Mouse (Mus musculus): ENCODE results near the gene Yipf2. TPM values are rescaled to one million over a fixed set of nuclear protein-coding genes. Genes with fewer than 3 reads are reported as not detected.
"Not testable (repeated sequence)": the region's sequence is repeated elsewhere in the genome, so short reads cannot be mapped to it uniquely, and the experiment has no call there.

Yipf2 gene
- polyA plus RNA-seq, 1 experiment: 12.5 TPM

DNA sequence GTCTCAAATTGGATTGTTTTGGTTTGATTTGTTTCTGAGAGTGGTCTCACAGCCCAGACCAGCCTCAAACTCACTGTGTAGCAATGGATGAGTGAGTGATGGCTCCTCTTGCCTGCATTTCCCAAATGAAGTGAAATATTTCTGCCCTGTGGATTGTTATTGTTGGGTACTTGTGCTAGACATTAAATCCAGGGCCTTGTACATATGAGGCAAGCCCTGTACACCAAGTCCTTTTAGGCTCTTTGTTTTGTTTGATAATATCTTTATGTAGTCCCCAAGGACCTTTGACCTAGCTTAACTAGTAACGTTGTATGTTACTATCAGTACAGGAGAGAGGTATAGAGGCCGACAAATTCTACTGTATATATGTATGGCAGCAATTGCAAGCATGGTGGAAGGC is 2.2 kb upstream of the Yipf2 start:
- TF ChIP-seq FOSL1 (IDR thresholded peaks at IDR 0.05; ENCODE audit: insufficient read depth, low read length, poor library complexity, severe bottlenecking) (no peak), USF1 (IDR thresholded peaks at IDR 0.05; ENCODE audit: low read depth) (no peak), MYOG (IDR thresholded peaks at IDR 0.05; ENCODE audit: control insufficient read depth, extremely low read depth, insufficient read length) (no peak), MAX (IDR thresholded peaks at IDR 0.05) (no peak)
- Histone ChIP-seq H3K36me3 (ENCODE audit: control insufficient read depth, insufficient read depth) (peaks cover 18% of the 10 kb centered on the region), H3K79me3 (ENCODE audit: low read depth) (peaks cover 15% of the 10 kb centered on the region), H3K4me3 (ENCODE audit: insufficient read depth, poor library complexity, severe bottlenecking) (no peak overlapping the region), H3ac (ENCODE audit: control insufficient read depth, insufficient read length, low read depth) (no peak overlapping the region), H3K27me3 (ENCODE audit: control insufficient read depth, insufficient read depth, insufficient read length) (no peaks in the 10 kb centered on the region), H3K79me2 (ENCODE audit: control insufficient read depth, insufficient read depth) (peaks cover 28% of the 10 kb centered on the region)

DNA sequence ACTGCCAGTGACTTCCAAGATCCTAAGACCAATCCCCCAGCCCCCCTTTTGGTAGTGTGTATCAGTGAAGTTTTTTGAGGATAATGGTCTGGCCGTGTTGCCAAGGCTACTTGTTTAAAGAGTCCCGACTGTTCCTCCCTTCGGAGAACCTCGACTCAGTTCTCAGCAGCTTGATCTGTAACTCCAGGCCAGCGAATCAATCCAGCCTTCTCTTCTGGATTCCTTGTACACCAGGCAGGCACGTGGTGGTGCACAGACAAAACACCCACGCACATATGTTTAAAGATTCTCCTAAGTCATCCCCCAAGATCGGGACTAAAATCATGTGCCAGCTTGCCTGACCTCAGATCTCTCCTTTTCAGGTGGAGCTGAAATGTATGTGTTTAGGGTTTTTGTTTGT is 1.7 kb upstream of the Yipf2 start:
- not testable (repeated sequence) for H3K27me3 ChIP-seq (ENCODE audit: control insufficient read depth, insufficient read depth, insufficient read length); H3ac ChIP-seq (ENCODE audit: control insufficient read depth, insufficient read length, low read depth); H3K4me3 ChIP-seq (ENCODE audit: insufficient read depth, poor library complexity, severe bottlenecking)
- peaks cover 28% of the 10 kb centered on the region for H3K79me2 ChIP-seq (ENCODE audit: control insufficient read depth, insufficient read depth)
- peaks cover 18% of the 10 kb centered on the region for H3K36me3 ChIP-seq (ENCODE audit: control insufficient read depth, insufficient read depth)
- H3K79me3 ChIP-seq (ENCODE audit: low read depth): peaks cover 15% of the 10 kb centered on the region

DNA sequence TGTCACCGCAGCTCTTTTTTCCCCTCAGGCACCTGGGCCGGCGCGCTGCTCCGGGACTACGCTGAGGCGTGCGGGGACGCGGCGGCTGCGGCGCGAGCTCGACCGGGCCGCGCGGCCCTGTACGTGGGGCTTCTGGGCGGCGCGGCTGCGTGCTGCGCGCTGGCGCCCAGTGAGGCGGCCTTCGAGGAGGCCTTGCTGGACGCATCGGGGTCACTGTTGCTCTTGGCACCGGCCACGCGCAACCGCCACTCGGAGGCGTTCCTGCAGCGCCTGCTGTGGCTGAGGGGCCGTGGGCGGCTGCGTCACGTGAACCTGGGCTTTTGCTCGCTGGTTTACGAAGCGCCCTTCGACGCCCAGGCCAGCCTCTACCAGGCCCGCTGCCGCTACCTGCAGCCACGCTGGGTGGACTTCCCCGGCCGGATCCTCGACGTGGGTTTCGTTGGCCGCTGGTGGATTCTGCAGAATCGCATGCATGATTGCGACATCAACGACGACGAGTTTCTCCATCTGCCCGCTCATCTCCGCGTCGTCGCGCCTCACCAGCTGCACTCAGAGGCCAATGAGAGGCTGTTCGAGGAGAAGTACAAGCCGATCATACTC is 594 bp upstream of the Yipf2 start:
- H3K79me2 ChIP-seq (ENCODE audit: control insufficient read depth, insufficient read depth): peaks cover 28% of the 10 kb centered on the region
- peak overlapping the region; percentile 77 for H3ac ChIP-seq (ENCODE audit: control insufficient read depth, insufficient read length, low read depth)
- TF ChIP-seq USF1 (IDR thresholded peaks at IDR 0.05; ENCODE audit: low read depth) (peak; percentile 43), CTCF (IDR thresholded peaks at IDR 0.05; ENCODE audit: control insufficient read depth, insufficient read depth, insufficient read length) (no peak), FOSL1 (IDR thresholded peaks at IDR 0.05; ENCODE audit: insufficient read depth, low read length, poor library complexity, severe bottlenecking) (no peak), CEBPB (IDR thresholded peaks at IDR 0.05; ENCODE audit: low read depth) (peak; percentile 63), MYOG (IDR thresholded peaks at IDR 0.05; ENCODE audit: control insufficient read depth, extremely low read depth, insufficient read length) (no peak), MAX (IDR thresholded peaks at IDR 0.05) (no peak)
- H3K4me3 ChIP-seq (ENCODE audit: insufficient read depth, poor library complexity, severe bottlenecking): peak overlapping the region; percentile 82
- H3K79me3 ChIP-seq (ENCODE audit: low read depth): peaks cover 15% of the 10 kb centered on the region
- H3K27me3 ChIP-seq (ENCODE audit: control insufficient read depth, insufficient read depth, insufficient read length): no peaks in the 10 kb centered on the region
- H3K36me3 ChIP-seq (ENCODE audit: control insufficient read depth, insufficient read depth): peaks cover 23% of the 10 kb centered on the region

DNA sequence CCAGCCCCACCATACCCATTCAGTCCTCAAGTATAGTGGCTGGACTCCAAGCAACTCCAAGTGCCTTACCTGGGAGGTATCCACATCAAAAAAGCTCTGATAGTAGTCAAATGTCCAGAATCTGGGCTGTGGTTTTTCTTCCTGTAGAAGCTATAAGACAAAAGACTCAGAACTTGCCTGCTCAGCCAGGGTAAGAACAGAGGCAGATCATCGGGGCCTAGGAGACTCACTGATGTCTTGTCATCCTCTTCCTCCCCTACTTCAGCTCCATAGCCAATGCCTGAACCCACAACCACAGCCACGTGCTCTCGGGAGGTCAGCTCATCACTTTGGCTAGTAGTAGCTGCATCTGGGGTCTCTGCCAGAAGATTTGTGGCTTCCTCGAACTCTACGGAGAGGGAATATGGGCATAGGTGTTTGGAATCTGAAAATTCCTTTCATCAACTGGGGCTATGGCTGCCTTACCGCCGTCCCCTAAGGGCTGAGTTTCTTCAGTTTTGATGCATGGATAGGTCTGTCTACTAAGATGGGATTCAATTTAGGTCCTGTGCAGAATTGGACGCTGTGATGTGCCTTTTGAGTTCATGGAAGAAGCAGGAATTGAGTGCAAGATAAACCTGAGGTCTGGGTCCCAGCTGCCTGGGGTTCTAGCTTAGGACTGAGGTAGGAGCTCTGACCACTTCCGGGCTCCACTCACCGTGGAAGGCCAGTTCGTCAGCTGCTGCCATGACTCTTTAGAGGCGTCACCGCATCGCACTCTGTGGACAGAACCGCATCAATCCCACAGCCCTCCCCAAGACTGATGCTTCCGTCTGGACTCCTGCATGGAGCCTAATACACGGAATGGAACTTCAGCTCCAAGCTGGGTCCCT is 561 bp downstream of the Yipf2 start:
- H3K79me2 ChIP-seq (ENCODE audit: control insufficient read depth, insufficient read depth): peaks cover 28% of the 10 kb centered on the region
- no peaks in the 10 kb centered on the region for H3K27me3 ChIP-seq (ENCODE audit: control insufficient read depth, insufficient read depth, insufficient read length)
- TF ChIP-seq FOSL1 (IDR thresholded peaks at IDR 0.05; ENCODE audit: insufficient read depth, low read length, poor library complexity, severe bottlenecking) (no peak), USF1 (IDR thresholded peaks at IDR 0.05; ENCODE audit: low read depth) (no peak)
- H3ac ChIP-seq (ENCODE audit: control insufficient read depth, insufficient read length, low read depth): peak overlapping the region; percentile 58
- peak overlapping the region; percentile 82 for H3K4me3 ChIP-seq (ENCODE audit: insufficient read depth, poor library complexity, severe bottlenecking)
- peaks cover 31% of the 10 kb centered on the region for H3K36me3 ChIP-seq (ENCODE audit: control insufficient read depth, insufficient read depth)
- H3K79me3 ChIP-seq (ENCODE audit: low read depth): peaks cover 15% of the 10 kb centered on the region

DNA sequence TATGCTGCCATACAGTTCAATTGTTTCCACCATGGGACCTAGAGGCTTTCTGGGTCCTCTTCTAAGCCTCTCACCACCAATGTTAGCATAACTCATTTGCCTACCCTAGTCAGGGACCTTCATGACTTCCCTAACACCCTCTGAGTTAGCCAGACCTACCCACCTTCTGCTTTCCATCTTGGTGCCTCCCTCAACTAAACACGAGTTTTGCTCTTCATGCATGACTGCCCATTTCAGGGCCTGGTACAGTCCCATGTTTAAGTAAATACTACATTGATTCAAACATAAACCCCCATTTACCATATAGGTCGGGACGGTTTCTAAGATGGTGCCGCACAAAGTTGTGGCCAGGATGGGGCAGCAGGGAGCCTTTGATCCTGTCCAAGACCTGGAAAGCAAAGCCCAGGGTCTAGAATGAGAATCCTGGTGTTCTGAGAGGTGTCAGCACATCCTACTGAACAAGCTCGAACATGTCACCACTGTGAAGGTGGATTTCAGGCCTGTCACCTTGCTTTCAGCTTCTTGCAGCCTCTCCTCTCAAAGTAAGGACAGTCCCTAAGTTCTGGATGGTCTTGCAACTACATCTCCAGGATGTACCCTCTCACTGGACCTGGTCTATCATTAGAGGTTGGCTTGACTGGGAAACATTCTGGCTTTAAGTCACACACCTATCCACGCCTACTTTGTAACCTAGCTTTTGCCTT is 1.3 kb downstream of the Yipf2 start:
- no peak overlapping the region for H3ac ChIP-seq (ENCODE audit: control insufficient read depth, insufficient read length, low read depth)
- no peaks in the 10 kb centered on the region for H3K27me3 ChIP-seq (ENCODE audit: control insufficient read depth, insufficient read depth, insufficient read length)
- TF ChIP-seq CTCF (IDR thresholded peaks at IDR 0.05; ENCODE audit: control insufficient read depth, insufficient read depth, insufficient read length) (no peak), MAX (IDR thresholded peaks at IDR 0.05) (no peak), CEBPB (IDR thresholded peaks at IDR 0.05; ENCODE audit: low read depth) (no peak), USF1 (IDR thresholded peaks at IDR 0.05; ENCODE audit: low read depth) (no peak), MYOD1 (IDR thresholded peaks at IDR 0.05; ENCODE audit: control insufficient read depth, insufficient read length, low read depth) (no peak), MYOG (IDR thresholded peaks at IDR 0.05; ENCODE audit: control insufficient read depth, extremely low read depth, insufficient read length) (no peak), FOSL1 (IDR thresholded peaks at IDR 0.05; ENCODE audit: insufficient read depth, low read length, poor library complexity, severe bottlenecking) (no peak)
- H3K79me2 ChIP-seq (ENCODE audit: control insufficient read depth, insufficient read depth): peaks cover 28% of the 10 kb centered on the region
- peaks cover 38% of the 10 kb centered on the region for H3K36me3 ChIP-seq (ENCODE audit: control insufficient read depth, insufficient read depth)
- peaks cover 15% of the 10 kb centered on the region for H3K79me3 ChIP-seq (ENCODE audit: low read depth)
- H3K4me3 ChIP-seq (ENCODE audit: insufficient read depth, poor library complexity, severe bottlenecking): no peak overlapping the region

DNA sequence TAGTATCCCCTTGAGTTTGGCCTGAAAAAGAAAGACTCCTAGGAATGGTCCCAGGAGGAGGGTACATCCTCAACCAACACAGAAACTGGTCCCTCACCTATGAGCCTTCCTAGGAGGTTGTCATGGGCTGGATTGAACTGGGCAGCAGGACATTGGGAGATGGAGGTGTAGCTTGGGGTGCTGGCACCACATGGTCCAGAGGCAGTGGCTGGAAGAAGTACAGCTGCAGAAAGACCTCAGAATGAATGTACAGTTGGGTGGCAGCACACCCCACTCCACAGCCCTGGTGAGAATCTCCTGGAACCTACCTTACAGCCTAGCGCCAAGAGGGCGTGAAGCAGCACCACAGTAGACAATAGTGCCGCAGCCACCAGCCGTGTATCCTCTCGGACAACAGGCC is 3.1 kb downstream of the Yipf2 start:
- H3K27me3 ChIP-seq (ENCODE audit: control insufficient read depth, insufficient read depth, insufficient read length): no peaks in the 10 kb centered on the region
- no peak overlapping the region for H3ac ChIP-seq (ENCODE audit: control insufficient read depth, insufficient read length, low read depth)
- H3K79me3 ChIP-seq (ENCODE audit: low read depth): peaks cover 11% of the 10 kb centered on the region
- H3K4me3 ChIP-seq (ENCODE audit: insufficient read depth, poor library complexity, severe bottlenecking): no peak overlapping the region
- H3K79me2 ChIP-seq (ENCODE audit: control insufficient read depth, insufficient read depth): peaks cover 17% of the 10 kb centered on the region
- TF ChIP-seq FOSL1 (IDR thresholded peaks at IDR 0.05; ENCODE audit: insufficient read depth, low read length, poor library complexity, severe bottlenecking) (no peak), MYOG (IDR thresholded peaks at IDR 0.05; ENCODE audit: control insufficient read depth, extremely low read depth, insufficient read length) (no peak), MYOD1 (IDR thresholded peaks at IDR 0.05; ENCODE audit: control insufficient read depth, insufficient read length, low read depth) (no peak), MAX (IDR thresholded peaks at IDR 0.05) (no peak), CEBPB (IDR thresholded peaks at IDR 0.05; ENCODE audit: low read depth) (no peak), USF1 (IDR thresholded peaks at IDR 0.05; ENCODE audit: low read depth) (no peak), CTCF (IDR thresholded peaks at IDR 0.05; ENCODE audit: control insufficient read depth, insufficient read depth, insufficient read length) (no peak)
- H3K36me3 ChIP-seq (ENCODE audit: control insufficient read depth, insufficient read depth): peaks cover 44% of the 10 kb centered on the region

Measured in C2C12 (cell line).